Mouse (Mus musculus) bone marrow, adult 2 months (tissue): Measurements from ENCODE around the gene Glis3. TPM values are rescaled to one million over a fixed set of nuclear protein-coding genes. Genes with fewer than 3 reads are reported as not detected.

Source experiments
- H3K27ac ChIP-seq: fragments of 200-500 bp; 2 replicates; pipeline ENCODE4 v1.5.1; 2012; ENCODE audit warnings: low read depth, mild to moderate bottlenecking, control low read depth, inconsistent platforms, low read length; ENCODE audit not compliant: control insufficient read depth, poor library complexity, insufficient read depth
- H3K4me1 ChIP-seq: fragments of 200-500 bp; 2 replicates; pipeline ENCODE4 v1.6.1; 2011; ENCODE audit warnings: low read length; ENCODE audit not compliant: control insufficient read depth, insufficient read depth
- H3K4me3 ChIP-seq: fragments of 200-500 bp; replicated peaks from 2 replicates; pipeline ENCODE3; 2011; ENCODE audit warnings: mild to moderate bottlenecking, low read depth, low read length, control low read depth; ENCODE audit not compliant: control insufficient read depth
- CTCF ChIP-seq: fragments of 200-500 bp; IDR thresholded peaks from 2 replicates; pipeline ENCODE4 v1.5.1; 2011; ENCODE audit warnings: low read length, control low read depth; ENCODE audit not compliant: control insufficient read depth, insufficient read depth
- POLR2A ChIP-seq: fragments of 200-500 bp; IDR thresholded peaks from 2 replicates; pipeline ENCODE4 v1.6.1; 2011; ENCODE audit warnings: low read depth, mild to moderate bottlenecking, control low read depth, low read length, borderline replicate concordance; ENCODE audit not compliant: control insufficient read depth
- WGBS: fragments of 180-500 bp; shearing (Covaris S2); methylation state at CpG from one replicate; pipeline ENCODE4 v1.1.7; 2018; 5-methylcytosine and 5-hydroxymethylcytosine counted together
- polyA plus RNA-seq: library from polyadenylated mRNA; stranded (reverse); fragments of >200 nt; gene quantifications from 2 replicates; pipeline ENCODE4 v1.2.4, GENCODE M21; 2011; ENCODE audit warnings: low replicate concordance; ENCODE audit not compliant: missing spikeins, insufficient read depth, insufficient read length

The Glis3 gene
- polyA plus RNA-seq, 1 experiment: 2.5 TPM

GRCm38 (mm10) chr19:28499786-28500185 is 180.1 kb downstream of the Glis3 start:
- Histone ChIP-seq H3K27ac (no peak overlapping the region), H3K4me1 (no peaks in the 10 kb centered on the region), H3K4me3 (no peak overlapping the region)
- TF ChIP-seq POLR2A (no peak), CTCF (no peak)
- WGBS: 82% methylated on average over 5 of the region's 5 CpGs

GRCm38 (mm10) chr19:28495926-28496325 is 184.0 kb downstream of the Glis3 start:
- Histone ChIP-seq H3K4me1 (no peaks in the 10 kb centered on the region), H3K4me3 (no peak overlapping the region), H3K27ac (no peak overlapping the region)
- 87% methylated on average over 6 of the region's 6 CpGs for WGBS
- no peak for TF ChIP-seq POLR2A
- no peak for TF ChIP-seq CTCF

- WGBS: 79% methylated on average over 8 of the region's 8 CpGs
- no peaks in the 10 kb centered on the region for H3K4me1 ChIP-seq
- no peak overlapping the region for H3K27ac ChIP-seq
- H3K4me3 ChIP-seq: no peak overlapping the region
- TF ChIP-seq CTCF (no peak), POLR2A (no peak)
Measured at GRCm38 (mm10) chr19:28493605-28494260, 186.1 kb downstream of the Glis3 start.

GRCm38 (mm10) chr19:28478055-28478454 is 201.8 kb downstream of the Glis3 start:
- TF ChIP-seq CTCF (no peak), POLR2A (no peak)

GRCm38 (mm10) chr19:28477326-28477863 is 202.5 kb downstream of the Glis3 start:
- H3K4me3 ChIP-seq: no peak overlapping the region

More at GRCm38 (mm10) chr19:28478055-28478454, 201.8 kb downstream of the Glis3 start:
- Histone ChIP-seq H3K4me1 (no peaks in the 10 kb centered on the region), H3K27ac (no peak overlapping the region), H3K4me3 (no peak overlapping the region)
- WGBS: 70% methylated on average over 6 of the region's 6 CpGs

GRCm38 (mm10) chr19:28473621-28474020 is 206.3 kb downstream of the Glis3 start:
- H3K4me1 ChIP-seq: no peaks in the 10 kb centered on the region
- no peak overlapping the region for H3K4me3 ChIP-seq
- H3K27ac ChIP-seq: no peak overlapping the region
- 85% methylated on average over 5 of the region's 5 CpGs for WGBS
- no peak for TF ChIP-seq CTCF
- no peak for TF ChIP-seq POLR2A

More at GRCm38 (mm10) chr19:28477326-28477863, 202.5 kb downstream of the Glis3 start:
- 77% methylated on average over 6 of the region's 6 CpGs for WGBS
- Histone ChIP-seq H3K27ac (no peak overlapping the region), H3K4me1 (no peaks in the 10 kb centered on the region)
- TF ChIP-seq POLR2A (no peak), CTCF (no peak)

- TF ChIP-seq POLR2A (no peak), CTCF (no peak)
- Histone ChIP-seq H3K4me3 (no peak overlapping the region), H3K4me1 (no peaks in the 10 kb centered on the region), H3K27ac (no peak overlapping the region)
- WGBS: 81% methylated on average over 8 of the region's 8 CpGs
Measured at GRCm38 (mm10) chr19:28471144-28471543, 208.7 kb downstream of the Glis3 start.

- Histone ChIP-seq H3K4me3 (no peak overlapping the region), H3K4me1 (no peaks in the 10 kb centered on the region), H3K27ac (no peak overlapping the region)
- 84% methylated on average over 5 of the region's 5 CpGs for WGBS
- TF ChIP-seq POLR2A (no peak), CTCF (no peak)
Measured at GRCm38 (mm10) chr19:28465779-28466178, 214.1 kb downstream of the Glis3 start.

GRCm38 (mm10) chr19:28454331-28454730 is 225.5 kb downstream of the Glis3 start:
- Histone ChIP-seq H3K4me1 (no peaks in the 10 kb centered on the region), H3K4me3 (no peak overlapping the region), H3K27ac (no peak overlapping the region)
- TF ChIP-seq CTCF (no peak), POLR2A (no peak)
- 79% methylated on average over 8 of the region's 8 CpGs for WGBS
